Mouse (Mus musculus) CH12F3 (cell line): Measurements from ENCODE around the gene Msi2.

Experiments
- in situ Hi-C: fragments of 300-500 bp; cut with MboI; formaldehyde crosslinking; loops from 2 replicates; pipeline ENCODE4 v1.14.3; 2020; ENCODE audit warnings: low sequenced_read_pairs

Gene Msi2

GRCm38 (mm10) chr11:88598150-88598847 is 120.0 kb downstream of the Msi2 start:
- in situ Hi-C loops, result no loop called here

GRCm38 (mm10) chr11:88595616-88596015 is 122.7 kb downstream of the Msi2 start:
- in situ Hi-C loops, result no loop called here

- in situ Hi-C loops, result no loop called here
Observed at GRCm38 (mm10) chr11:88594804-88595611, 123.3 kb downstream of the Msi2 start.

- in situ Hi-C loops, result no loop called here
Observed at GRCm38 (mm10) chr11:88594010-88594409, 124.3 kb downstream of the Msi2 start.

GRCm38 (mm10) chr11:88592099-88592498 is 126.2 kb downstream of the Msi2 start:
- in situ Hi-C loops, result no loop called here

- in situ Hi-C loops, result no loop called here
Observed at GRCm38 (mm10) chr11:88590647-88591046, 127.7 kb downstream of the Msi2 start.

- in situ Hi-C loops, result no loop called here
Observed at GRCm38 (mm10) chr11:88589641-88590040, 128.7 kb downstream of the Msi2 start.

- in situ Hi-C loops, result no loop called here
Observed at GRCm38 (mm10) chr11:88588688-88589210, 129.6 kb downstream of the Msi2 start.

GRCm38 (mm10) chr11:88587710-88588109 is 130.6 kb downstream of the Msi2 start:
- in situ Hi-C loops, result no loop called here

- in situ Hi-C loops, result no loop called here
Observed at GRCm38 (mm10) chr11:88585880-88586279, 132.4 kb downstream of the Msi2 start.

GRCm38 (mm10) chr11:88585171-88585632 is 133.1 kb downstream of the Msi2 start:
- in situ Hi-C loops, result no loop called here

- in situ Hi-C loops, result no loop called here
Observed at GRCm38 (mm10) chr11:88583866-88584265, 134.4 kb downstream of the Msi2 start.

- in situ Hi-C loops, result no loop called here
Observed at GRCm38 (mm10) chr11:88583259-88583833, 135.0 kb downstream of the Msi2 start.

- in situ Hi-C loops, result no loop called here
Observed at GRCm38 (mm10) chr11:88582781-88583180, 135.5 kb downstream of the Msi2 start.

GRCm38 (mm10) chr11:88582021-88582707 is 136.1 kb downstream of the Msi2 start:
- in situ Hi-C loops, result no loop called here

- in situ Hi-C loops, result no loop called here
Observed at GRCm38 (mm10) chr11:88581375-88581774, 136.9 kb downstream of the Msi2 start.

GRCm38 (mm10) chr11:88578700-88579099 is 139.6 kb downstream of the Msi2 start:
- in situ Hi-C loops, result no loop called here

GRCm38 (mm10) chr11:88577076-88577475 is 141.2 kb downstream of the Msi2 start:
- in situ Hi-C loops, result no loop called here

- in situ Hi-C loops, result no loop called here
Observed at GRCm38 (mm10) chr11:88576233-88576998, 141.9 kb downstream of the Msi2 start.
